Mouse (Mus musculus): ENCODE results near the gene Ephb1. TPM values are rescaled to one million over a fixed set of nuclear protein-coding genes. Genes with fewer than 3 reads are reported as not detected.

Gene Ephb1
- total and polyA plus RNA-seq, 3 experiments = not detected

GRCm38 (mm10) chr9:101915082-101915481 lies 439.4 kb downstream of the Ephb1 start:
- Histone ChIP-seq H3K9me3 (replicated peaks; ENCODE audit: insufficient read depth, low read length) (no peaks in the 10 kb centered on the region), H3K27me3 (ENCODE audit: control insufficient read depth in 1 of 2, insufficient read depth in 2 of 2, low read length in 2 of 2) (no peaks in the 10 kb centered on the region), H3K79me2 (ENCODE audit: control insufficient read depth, insufficient read depth, low read length, poor library complexity) (no peaks in the 10 kb centered on the region), H3K4me3 (ENCODE audit: control insufficient read depth in 1 of 2, insufficient read depth in 1 of 2, low read depth in 2 of 2, low read length in 2 of 2) (no peak overlapping the region), H3K9ac (ENCODE audit: control insufficient read depth, low read depth, low read length, poor library complexity, severe bottlenecking) (no peak overlapping the region), H3K36me3 (ENCODE audit: control insufficient read depth in 1 of 2, insufficient read depth in 2 of 2, low read length in 2 of 2) (no peaks in the 10 kb centered on the region), H3K27ac (ENCODE audit: control insufficient read depth, low read depth, low read length) (no peak overlapping the region), H3K4me1 (ENCODE audit: control insufficient read depth in 1 of 2, insufficient read depth in 2 of 2, low read length in 2 of 2) (no peaks in the 10 kb centered on the region)
- no peak for TF ChIP-seq ZKSCAN1 (IDR thresholded peaks at IDR 0.05; ENCODE audit: low read depth, low read length)
- no peak for TF ChIP-seq ELF1 (IDR thresholded peaks at IDR 0.05; ENCODE audit: low read depth, low read length)
- no peak for TF ChIP-seq ZNF384 (IDR thresholded peaks at IDR 0.05; ENCODE audit: low read depth, low read length)
- TF ChIP-seq RAD21 (IDR thresholded peaks at IDR 0.05; ENCODE audit: low read depth, low read length) = no peak
- no peak for TF ChIP-seq MYC (IDR thresholded peaks at IDR 0.05; ENCODE audit: low read depth, low read length)
- no peak for TF ChIP-seq ZC3H11A (IDR thresholded peaks at IDR 0.05; ENCODE audit: low read depth, low read length)
- no peak for TF ChIP-seq TAL1 (IDR thresholded peaks at IDR 0.05; ENCODE audit: low read length)
- TF ChIP-seq POLR2AphosphoS2 (IDR thresholded peaks at IDR 0.05; ENCODE audit: low read length) = no peak
- no peak for TF ChIP-seq CHD2 (IDR thresholded peaks at IDR 0.05; ENCODE audit: low read length)
- no peak for TF ChIP-seq E2F4 (IDR thresholded peaks at IDR 0.05; ENCODE audit: borderline replicate concordance, low read depth, low read length)
- TF ChIP-seq JUND (IDR thresholded peaks at IDR 0.05; ENCODE audit: low read depth, low read length) = no peak
- no peak for TF ChIP-seq POLR2A (IDR thresholded peaks at IDR 0.05; ENCODE audit: control insufficient read depth in 1 of 2, insufficient read depth in 1 of 2, low read depth in 1 of 2, low read length in 2 of 2, poor library complexity in 1 of 2)
- no peak for DNase-seq (ENCODE audit: low read depth, low spot score)

GRCm38 (mm10) chr9:101911176-101911866 lies 443.2 kb downstream of the Ephb1 start:
- Histone ChIP-seq H3K4me3 (ENCODE audit: control insufficient read depth in 1 of 2, insufficient read depth in 1 of 2, low read depth in 2 of 2, low read length in 2 of 2) (no peak overlapping the region), H3K9me3 (replicated peaks; ENCODE audit: insufficient read depth, low read length) (no peaks in the 10 kb centered on the region), H3K27me3 (ENCODE audit: control insufficient read depth in 1 of 2, insufficient read depth in 2 of 2, low read length in 2 of 2) (no peaks in the 10 kb centered on the region), H3K79me2 (ENCODE audit: control insufficient read depth, insufficient read depth, low read length, poor library complexity) (no peaks in the 10 kb centered on the region), H3K4me1 (ENCODE audit: control insufficient read depth in 1 of 2, insufficient read depth in 2 of 2, low read length in 2 of 2) (no peaks in the 10 kb centered on the region), H3K9ac (ENCODE audit: control insufficient read depth, low read depth, low read length, poor library complexity, severe bottlenecking) (no peak overlapping the region), H3K27ac (ENCODE audit: control insufficient read depth, low read depth, low read length) (no peak overlapping the region), H3K36me3 (ENCODE audit: control insufficient read depth in 1 of 2, insufficient read depth in 2 of 2, low read length in 2 of 2) (no peaks in the 10 kb centered on the region)
- DNase-seq (ENCODE audit: low read depth, low spot score) = no peak
- no peak for TF ChIP-seq BHLHE40 (IDR thresholded peaks at IDR 0.05; ENCODE audit: borderline replicate concordance, low read depth, low read length)
- no peak for TF ChIP-seq UBTF (IDR thresholded peaks at IDR 0.05; ENCODE audit: borderline replicate concordance, insufficient read depth, low read depth, low read length)
- no peak for TF ChIP-seq TAL1 (IDR thresholded peaks at IDR 0.05; ENCODE audit: low read length)
- no peak for TF ChIP-seq TCF12 (IDR thresholded peaks at IDR 0.05; ENCODE audit: low read depth, low read length)
- no peak for TF ChIP-seq USF2 (IDR thresholded peaks at IDR 0.05; ENCODE audit: borderline replicate concordance in 1 of 2, insufficient read depth in 1 of 2, low read depth in 1 of 2, low read length in 2 of 2)
- TF ChIP-seq MAX (IDR thresholded peaks at IDR 0.05; ENCODE audit: low read length) = no peak
- TF ChIP-seq RCOR1 (IDR thresholded peaks at IDR 0.05; ENCODE audit: low read depth, low read length) = no peak
- no peak for TF ChIP-seq MXI1 (IDR thresholded peaks at IDR 0.05; ENCODE audit: low read depth, low read length)
- TF ChIP-seq MEF2A (IDR thresholded peaks at IDR 0.05; ENCODE audit: extremely low read depth, insufficient replicate concordance, low read depth, low read length, poor library complexity, severe bottlenecking) = no peak
- no peak for TF ChIP-seq POLR2AphosphoS5 (IDR thresholded peaks at IDR 0.05; ENCODE audit: borderline replicate concordance, low read depth, low read length)
- TF ChIP-seq CHD1 (IDR thresholded peaks at IDR 0.05; ENCODE audit: low read depth, low read length) = no peak
- TF ChIP-seq GABPA (IDR thresholded peaks at IDR 0.05; ENCODE audit: low read depth, low read length) = no peak
- no peak for TF ChIP-seq ETS1 (IDR thresholded peaks at IDR 0.05; ENCODE audit: low read depth, low read length)
- no peak for TF ChIP-seq ZC3H11A (IDR thresholded peaks at IDR 0.05; ENCODE audit: low read depth, low read length)
- TF ChIP-seq MAFK (IDR thresholded peaks at IDR 0.05; ENCODE audit: borderline replicate concordance, low read depth, low read length) = no peak
